Mouse (Mus musculus): ENCODE results near the gene Zfp14. TPM values are rescaled to one million over a fixed set of nuclear protein-coding genes. Genes with fewer than 3 reads are reported as not detected.

Zfp14 gene
- polyA plus RNA-seq (2017; shearing (Covaris generic)): 1 to 10 TPM; 5.4 to 7.5 TPM

DNA sequence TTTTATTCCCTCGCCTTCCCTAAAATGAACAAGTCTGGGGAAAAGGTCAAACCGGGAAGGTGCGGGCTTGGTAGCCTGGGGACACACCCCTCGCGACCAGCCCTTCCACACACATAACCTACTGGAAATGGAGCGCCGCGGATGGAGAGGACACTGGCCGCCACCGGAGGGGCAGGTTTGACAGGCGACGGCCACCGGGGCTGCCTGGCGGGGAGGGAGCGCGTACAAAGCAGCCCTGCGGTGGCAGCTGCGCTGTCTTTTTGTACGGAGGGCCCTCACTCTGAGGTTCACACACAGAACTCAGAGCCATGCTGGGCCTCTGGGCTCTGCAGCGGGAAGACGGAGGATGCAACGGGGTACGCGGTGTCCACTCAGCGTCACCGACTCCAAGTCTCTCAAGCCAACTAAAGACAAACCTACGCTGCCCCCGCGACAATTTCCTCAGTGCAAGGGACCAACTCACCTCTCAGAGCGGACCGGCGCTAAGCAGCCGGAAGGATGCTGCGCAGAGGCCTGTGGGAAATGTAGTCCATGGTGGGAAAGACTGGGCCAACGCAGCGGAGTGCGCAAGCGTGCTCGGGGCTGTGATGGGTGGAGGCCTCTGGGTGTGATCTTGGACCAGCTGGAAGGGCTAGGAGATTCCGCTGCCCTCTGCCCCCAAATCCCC is at the start of gene Zfp14:
Gene Zfp14 (minus strand): TSS at position 499 of the 667 bp plus-strand sequence.
- peak; percentile 99 for ATAC-seq

DNA sequence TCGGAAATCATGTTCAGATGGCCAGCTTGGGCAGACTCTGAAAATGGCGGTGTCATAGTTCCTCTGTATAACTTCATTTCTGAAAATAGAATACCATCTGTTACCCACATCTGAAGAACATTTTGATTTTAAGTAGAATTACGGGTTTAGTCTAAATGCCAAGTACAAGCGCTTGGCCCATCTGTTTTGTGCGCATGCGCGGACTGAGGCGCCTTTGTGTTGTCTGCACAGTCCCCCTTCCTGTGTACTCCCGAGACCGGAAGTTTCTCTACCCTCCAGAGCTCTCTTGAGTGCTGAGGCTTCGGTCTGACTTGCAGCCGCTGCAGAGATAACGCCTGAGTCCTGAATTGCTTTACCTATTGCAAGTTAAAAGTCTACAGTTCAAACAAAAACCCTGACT is 48.1 kb upstream of the Zfp14 start:
- ATAC-seq: peak; percentile 75

DNA sequence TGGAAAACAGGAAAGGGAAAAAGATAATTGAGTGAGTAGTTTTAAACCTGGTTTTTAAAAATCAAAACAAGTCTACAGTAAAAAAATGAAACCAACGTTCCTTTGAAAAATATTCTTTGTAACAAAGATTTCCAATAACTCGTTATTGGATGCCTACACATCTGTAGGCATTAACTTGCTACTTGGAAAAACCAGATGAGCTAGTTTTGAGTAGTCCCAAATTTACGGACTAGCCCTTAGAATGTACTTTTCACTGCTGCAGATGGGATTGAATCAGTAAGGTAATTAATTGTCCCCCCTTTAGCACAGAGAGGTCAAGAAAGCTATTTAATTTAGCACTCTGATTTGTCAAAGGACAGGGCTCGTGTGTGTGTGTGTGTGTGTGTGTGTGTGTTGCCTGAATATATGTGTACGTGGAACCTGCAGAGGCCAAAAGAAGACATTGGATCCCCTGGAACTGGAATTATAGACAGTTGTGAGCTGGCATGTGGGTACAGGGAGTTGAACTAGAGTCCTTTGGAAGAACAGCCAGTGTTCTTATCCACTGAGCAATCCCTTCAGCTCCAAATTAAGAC is 44.5 kb upstream of the Zfp14 start:
- ATAC-seq: no peak

DNA sequence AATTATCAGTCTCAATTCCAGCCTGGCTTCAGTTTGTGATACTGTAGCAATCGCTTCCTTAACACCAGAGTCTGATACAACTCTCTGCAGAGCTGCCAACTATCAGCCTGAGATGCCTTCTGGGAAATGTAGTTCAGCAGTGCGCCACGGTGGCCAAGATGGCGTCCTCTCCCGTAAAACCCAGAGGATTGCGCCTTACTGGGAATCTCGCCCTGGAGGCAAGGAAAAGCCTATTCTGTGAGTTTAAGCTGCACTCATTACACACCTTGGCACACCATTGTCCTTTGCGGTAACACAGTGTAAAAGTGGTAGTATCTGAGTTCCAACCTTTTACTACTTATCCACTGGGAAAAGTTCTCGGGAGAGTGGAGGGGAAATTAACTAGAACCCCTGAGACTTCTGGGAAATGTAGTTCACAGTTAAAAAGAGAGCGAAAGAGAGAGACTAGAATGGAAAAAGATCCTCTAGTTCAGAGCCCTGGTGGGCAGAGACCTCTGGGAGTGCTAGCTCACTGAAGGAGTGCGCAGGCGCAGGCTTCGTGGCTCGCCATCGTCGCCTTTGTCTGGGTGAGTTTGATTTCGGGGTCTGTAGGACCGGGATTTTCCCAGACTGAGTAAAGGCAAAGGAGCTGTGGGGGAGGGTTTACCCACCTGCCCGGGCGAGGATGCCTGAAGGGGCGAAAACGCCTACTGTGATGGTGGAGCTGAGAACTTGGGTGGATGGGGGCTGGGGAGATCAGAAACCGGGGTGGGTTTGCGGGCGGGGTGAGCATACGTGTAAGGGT is 43.7 kb upstream of the Zfp14 start, which contains the start of gene Zfp260:
Gene Zfp260 (plus strand): TSS at position 132 of the 784 bp plus-strand sequence.
- ATAC-seq: peak; percentile 45

DNA sequence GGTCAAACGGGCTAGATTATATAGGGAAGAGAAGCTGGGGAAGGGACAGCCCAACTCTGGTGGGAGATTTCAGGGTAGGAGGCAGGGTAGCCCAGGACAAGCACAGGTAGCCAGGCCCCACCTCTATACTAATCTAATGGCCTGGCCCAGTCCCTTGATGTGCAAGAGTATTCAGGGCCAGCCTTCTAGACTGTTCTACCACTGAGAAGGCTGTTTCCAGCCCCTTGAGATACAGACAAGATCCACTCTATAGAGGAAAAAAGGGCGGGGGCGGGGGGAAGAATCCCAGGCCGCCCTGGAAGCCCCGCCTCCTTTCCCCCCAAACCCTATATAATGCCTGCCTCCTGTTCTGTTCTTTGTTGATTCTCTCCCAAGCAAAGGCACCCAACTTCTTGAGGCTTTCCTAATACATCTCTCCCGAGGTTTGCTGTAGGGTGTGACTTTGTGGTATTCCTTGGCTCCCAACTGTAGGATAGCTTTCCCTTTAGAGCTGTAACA is 42.8 kb upstream of the Zfp14 start:
- no peak for ATAC-seq

DNA sequence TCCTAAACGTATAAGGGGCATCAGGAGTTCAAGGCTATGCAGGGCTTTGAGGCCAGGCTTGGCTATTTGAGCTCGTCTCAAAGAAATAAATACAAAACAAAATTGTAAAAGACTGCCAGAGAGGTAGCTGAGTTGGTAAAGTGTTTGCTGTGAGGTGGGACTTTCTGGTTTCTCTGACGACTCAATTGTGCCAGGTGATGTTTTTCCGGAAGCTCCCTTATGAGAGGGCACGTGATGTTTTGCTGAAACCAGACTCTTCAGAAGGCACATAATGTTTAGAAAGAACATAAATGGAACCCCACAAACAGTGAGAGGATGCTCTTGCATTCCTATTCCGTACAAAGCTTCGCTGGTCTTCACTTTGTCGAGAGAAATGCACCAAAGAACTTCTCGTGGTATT is 41.5 kb upstream of the Zfp14 start:
- ATAC-seq: no peak

DNA sequence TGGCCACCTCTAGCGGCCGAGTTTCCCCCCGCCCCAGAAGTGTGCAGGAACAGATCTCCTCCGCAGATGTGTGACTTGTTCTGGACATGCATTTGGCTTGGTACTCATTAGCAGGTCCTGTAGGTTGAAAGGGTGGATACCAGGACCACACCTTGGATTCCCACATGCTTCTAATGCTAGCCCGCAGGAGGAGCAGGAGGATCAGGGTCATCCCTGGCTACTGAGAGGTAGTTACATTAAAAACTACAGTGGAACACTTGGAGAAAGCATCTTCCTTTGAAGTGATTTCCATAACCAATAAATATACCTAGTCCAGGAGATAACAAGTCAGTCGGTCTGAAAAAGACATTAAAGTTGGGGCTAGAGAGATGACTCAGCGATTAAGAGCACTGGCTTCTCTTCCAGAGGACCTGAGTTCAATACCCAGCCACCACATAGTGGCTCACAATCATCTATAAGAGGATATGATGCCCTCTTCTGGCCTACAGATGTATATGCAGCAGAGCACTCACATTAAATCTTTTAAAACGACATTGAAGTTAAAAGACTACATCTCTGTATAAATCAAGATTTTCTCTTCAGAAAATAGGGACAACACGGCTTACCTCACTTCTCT is 39.9 kb upstream of the Zfp14 start:
- ATAC-seq: no peak

DNA sequence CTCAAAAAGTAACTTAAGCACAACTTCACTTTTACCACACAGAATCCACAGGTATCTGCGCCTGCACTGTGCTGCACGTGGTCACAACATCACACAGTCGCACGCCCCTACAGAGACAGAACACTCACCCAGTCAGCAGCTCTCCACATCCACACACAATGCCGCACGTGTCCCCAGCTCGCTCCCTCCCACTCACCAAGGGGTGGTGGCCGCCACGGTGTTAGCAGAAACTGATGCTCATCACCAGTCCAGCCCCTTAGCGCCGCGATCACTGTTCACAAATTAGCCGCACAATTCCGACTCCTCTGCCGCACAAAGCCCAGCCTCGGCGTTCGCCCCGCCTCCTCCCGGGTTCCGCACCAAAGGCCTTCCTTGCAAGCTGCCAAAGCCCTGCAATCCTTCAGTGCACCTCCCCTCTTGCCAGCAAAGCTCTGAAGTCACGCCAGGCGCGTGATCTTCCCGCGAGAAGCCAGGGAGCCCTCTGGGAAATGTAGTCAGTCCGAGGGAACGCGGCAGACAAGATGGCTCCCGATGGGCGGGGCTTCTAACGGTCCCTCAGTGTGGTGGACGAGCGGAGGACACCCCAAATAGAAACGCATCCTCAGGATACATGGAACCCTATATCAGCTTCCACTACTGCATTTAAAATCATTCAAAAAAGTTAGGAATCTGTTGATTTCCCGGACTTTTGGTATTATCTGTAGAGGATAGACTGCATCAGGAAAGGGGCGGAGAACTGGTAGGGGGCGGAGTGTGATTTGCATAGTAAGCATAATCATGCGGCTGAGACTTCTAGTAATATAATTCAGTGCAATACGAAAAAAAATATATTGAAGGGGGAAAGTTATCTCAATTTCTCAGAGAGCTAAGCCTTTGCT is 39.2 kb upstream of the Zfp14 start, which contains the start of the genes Gm26920 and Zfp566:
Gene Gm26920 (minus strand): TSS at position 319 of the 878 bp plus-strand sequence.
Gene Zfp566 (minus strand): TSS at position 436 of the 878 bp plus-strand sequence.
- peak; percentile 88 for ATAC-seq

DNA sequence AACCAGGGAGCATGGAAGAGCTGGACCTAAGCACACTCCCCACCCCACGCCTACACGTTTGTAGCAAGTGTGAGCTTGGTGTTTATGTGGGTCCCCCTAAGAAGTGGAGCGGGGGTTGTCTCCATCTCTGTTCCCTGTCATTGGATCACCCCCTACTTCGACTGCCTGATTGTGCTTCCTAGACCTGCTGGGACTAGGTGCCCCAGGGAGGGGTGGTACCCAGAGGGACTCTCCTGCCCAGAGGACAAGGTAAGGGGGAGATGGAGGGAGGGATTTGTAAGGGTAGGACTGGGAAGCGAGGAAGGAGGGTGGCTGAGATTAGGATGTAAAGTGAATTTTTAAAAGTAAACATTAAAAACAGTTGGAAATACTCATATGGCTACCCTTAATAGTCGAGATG is 38.2 kb upstream of the Zfp14 start:
- no peak for ATAC-seq

DNA sequence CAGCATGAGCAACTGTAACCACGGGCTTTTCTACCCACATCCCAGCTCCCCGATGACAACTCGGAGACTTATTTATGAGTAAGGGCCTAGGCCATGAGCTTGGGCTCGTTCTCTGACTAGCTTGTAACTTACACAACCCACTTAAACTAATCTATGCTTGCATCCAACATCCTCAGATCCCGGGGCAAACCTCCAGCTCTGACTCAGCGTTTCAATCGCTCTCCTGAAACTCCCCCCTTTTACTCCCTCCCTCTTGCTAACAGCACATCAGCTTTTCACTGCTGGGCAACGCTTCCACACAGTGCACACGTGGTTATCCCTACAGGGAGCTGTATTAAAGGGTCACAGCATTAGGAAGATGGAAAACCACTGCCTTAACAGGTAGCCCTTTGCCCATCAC is 35.3 kb upstream of the Zfp14 start:
- ATAC-seq: no peak

DNA sequence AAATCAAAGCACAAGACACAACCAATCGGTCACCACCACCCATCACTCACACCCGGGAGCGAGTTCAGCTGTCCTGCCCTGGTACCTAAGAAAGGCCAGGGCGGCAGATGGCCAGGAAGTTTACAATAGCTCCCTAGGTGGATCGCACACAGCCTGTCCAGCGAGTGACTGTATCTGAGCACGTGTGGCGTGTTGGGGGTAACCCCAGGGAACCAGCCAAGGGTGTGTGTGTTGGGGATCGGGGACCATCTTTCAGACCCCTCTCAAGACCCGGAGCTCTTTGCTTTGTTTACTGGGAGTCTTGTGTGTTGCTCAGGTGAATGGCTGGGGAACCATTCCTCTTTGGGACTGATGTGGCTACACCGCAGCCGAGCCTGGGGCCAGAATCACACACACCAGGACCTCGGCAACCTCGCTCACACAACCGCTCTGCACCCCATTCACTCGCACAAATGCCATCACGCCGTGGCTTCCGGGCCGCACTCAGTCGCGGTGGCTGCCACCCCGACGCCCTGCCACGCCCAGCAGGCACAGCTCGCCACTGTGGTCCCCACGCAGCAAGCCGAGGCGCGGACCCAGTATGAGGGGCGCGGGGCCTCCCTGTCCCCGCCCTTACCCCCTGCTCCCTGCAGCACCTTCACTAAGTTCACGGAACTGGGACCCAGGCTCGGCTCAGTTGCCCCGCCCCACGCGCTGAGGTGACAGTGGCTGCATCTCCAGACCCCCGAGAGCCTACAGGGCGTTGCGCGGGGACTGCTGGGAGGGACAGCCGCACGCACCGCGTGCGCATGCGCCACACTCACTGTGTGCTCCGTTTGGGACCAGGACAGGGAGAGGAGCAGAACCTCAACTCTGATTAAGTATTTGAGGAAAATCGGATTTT is 21.2 kb upstream of the Zfp14 start, which contains the start of gene Zfp82:
Gene Zfp82 (minus strand): TSS at position 755 of the 883 bp plus-strand sequence.
- peak; percentile 84 for ATAC-seq

DNA sequence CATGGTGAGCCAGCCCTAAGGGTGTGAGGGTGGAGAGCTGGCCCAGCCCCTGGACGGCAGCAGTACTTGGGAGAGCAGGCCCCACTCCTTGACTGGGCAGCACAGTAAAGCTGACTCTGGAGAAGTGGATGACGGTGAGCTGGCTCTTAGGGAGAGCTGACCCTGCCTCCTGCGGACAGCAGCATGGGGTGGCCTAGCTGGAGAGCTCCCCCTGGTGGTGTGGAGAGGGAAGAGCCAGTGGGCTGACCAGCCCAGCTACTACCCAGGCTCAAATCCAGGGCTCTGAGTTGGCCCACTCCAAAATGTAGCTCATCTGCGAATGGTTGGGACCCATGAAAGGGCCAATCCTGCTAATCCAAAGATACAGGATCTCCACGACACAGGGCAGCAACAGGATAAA is 13.4 kb upstream of the Zfp14 start:
- ATAC-seq: no peak

DNA sequence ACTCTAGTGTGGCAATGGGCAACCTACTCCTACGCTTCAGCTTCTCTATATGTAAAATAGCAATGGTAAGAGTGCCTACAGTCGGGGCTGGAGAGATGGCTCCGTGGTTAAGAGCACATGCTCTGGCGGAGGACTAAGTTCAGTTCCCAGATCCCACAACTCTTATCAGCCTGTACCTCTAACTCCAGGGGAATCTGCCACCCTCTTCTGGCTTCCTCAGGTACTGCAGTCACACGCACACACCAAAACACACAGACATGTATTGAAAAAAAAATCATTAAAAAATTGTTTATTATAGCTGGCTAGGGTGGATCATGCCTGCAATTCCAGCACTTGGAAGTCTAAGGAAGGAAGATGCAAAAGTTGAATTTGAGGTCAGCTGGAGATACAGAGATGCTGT is 11.3 kb upstream of the Zfp14 start:
- ATAC-seq: no peak

DNA sequence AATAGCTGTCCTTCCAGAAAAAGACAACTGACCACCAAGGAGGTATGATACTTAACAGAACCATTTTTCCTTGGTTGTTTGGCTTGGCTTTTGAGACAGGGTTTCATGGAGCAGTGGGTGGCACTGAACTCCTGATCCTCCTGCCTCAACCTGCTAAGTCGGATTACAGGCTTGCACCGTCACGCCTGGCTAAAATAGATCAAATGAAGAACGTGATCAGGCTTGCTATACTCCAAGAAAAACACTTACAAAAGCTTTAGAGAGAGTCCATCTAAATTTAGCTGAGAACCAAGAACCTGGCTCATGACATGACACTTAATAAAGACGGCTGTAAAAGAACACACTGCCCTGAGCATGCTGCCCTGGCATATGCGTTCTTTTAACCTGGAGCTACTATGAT is 9.2 kb upstream of the Zfp14 start:
- ATAC-seq: no peak

DNA sequence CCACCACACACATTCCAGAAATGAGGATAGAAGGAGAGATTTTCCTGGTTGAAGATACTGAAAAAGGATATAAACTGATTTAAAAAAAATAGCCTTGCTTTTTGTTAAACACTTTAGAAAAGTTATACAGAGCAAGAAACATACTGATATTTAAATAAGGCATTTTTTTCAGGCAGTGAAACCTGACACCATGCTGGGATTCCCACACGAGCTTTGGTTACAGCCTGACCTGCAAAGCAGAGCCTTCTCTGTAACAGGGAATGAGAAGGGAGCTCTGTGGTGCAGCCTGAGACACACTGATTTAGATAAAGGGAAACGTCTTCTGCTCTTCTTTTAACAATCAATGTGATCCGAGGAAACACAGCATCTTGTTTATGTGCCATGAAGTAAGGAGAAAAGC is 2.4 kb upstream of the Zfp14 start:
- ATAC-seq: no peak

DNA sequence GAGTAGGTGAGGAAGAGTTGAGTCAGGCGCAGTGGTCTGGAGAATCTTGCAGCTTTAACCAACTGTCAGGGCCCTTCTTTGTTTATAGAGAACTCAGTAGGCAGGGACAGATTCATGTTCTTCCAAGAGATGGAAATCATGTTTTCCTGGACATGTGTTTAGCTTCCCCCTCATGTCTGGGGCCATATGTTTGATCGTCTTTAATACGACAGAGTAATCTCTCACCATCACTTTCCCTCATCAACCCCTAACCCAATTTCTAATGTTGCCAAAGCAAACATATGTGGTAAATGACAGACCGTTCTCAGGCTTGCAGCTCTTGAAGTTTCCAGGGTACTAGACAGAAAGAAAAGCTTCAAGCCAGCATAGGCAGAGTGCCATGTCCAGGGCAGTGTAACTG is 3.1 kb downstream of the Zfp14 start:
- no peak for ATAC-seq

DNA sequence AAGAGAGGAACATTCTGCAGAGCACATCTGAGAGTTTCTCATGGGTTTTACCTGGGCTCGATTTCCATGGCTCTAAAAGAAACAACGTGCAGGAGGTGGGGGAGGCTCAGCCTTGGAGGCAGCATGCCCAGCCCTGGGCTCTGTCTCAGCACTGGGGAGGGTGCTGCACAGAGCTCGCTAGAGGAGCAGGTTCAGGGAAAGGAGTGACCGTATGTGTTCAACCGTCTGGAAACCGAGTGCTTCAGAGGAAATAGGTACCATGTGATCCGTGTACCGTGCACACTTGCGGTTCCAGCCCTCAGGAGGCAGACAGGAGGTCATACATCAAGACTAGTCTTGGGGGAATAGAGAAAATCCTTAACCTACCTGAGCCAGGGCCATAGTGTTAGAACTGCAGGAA is 6.8 kb downstream of the Zfp14 start:
- ATAC-seq: no peak

DNA sequence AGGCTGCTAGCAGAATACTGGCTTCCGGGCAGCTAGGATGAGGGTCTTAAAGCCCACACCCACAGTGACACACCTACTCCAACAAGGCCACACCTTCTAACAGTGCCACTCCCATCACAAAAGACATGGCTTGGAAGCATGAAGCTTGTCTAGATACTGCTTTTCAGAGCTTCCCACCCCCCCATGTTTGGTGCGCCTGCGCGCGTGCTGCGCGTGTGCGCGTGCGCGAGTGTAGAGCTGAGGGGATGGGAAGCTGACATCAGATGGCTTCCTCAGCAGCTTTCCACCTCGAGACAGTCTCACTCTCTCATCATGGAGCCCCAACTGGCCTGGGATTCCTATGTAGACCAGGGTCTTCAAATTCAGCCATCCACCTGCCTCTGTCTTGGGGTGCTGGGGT is 16.8 kb downstream of the Zfp14 start:
- no peak for ATAC-seq

DNA sequence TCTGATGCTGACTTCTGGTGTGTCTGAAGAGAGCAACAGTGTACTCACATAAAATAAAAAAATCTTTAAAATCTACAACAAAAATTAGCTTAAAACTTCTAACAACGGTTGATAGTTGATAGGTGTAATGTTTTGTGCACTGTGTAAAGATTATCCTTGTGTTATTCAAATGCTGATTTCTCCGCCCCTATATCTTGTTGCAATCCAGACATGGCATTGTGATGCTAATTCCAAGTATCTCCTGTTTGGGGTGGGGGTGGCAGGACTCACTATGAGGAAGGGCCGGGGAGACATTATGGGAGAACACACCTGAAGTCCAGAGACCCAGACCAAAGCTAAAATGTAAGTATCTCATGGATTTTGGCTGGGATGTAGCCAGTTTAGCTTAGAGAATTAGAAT is 19.8 kb downstream of the Zfp14 start:
- ATAC-seq: no peak

DNA sequence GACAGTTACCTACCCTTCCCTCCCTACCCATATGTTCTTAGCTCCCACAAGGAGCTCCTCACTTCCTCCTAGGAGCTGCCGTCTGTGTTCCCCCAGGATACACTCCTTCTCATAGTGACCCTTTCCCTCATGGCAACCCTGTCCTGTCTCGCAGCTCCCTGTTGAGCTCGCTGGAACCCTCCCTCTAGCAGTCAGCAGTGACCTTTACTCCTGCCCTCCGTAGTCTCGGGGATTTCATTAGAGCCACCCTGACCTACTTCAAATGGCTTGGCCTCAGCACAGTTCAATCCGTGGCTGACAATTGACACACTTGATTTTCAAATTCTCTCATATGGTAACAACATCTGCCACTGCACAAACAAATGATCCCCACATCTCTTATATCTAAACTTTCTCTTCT is 20.5 kb downstream of the Zfp14 start:
- no peak for ATAC-seq

DNA sequence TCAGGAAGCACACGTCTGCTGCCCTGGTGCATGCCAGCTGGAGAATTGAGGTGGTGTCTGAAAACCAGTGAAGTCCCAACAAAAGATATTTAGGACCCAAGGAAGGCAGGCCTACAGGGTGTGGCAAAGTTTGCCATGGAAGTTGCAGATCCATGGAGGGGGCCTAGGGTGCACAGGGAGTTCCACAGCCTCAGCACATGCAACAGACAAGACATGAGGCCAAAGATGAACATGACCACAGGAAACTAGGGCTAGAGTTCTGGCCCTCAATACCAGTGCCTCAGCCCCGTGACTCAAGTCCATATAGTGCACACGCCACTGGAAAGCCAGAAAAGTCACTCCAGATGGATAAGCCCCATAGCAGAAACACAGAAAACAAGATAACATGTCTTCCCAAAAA is 22.6 kb downstream of the Zfp14 start:
- ATAC-seq: no peak

Measured in CD4-positive, CD25-positive, alpha-beta regulatory T cell, adult 4 months (primary cell).